8 mouse cellular contexts compared by ENCODE assay signal in the genomic region with DNA sequence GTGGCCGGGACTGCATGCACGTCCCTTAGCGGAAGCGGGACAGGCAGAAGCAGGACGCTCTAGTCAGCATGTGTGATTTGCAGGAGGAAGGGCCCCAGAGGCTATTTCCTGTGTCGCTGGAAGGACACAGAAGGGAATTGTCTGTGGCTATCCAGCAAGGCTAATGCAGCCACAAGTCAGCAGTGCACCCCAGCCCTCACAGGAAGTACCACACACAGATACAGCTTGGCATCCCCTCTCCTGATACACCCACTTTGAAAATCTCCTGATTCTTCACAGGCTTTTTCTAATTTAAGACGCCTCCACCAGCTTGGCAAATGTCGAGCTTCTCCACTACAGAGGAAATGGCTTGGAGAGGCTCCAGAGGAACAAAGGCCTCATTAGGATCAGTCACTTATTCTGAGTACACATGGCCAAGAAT.
DNase-seq lines count a peak whose midpoint lies in the region; ATAC-seq and TF ChIP-seq lines count a peak whose summit lies in the region.

No protein-coding gene starts in this region.

- TF ChIP-seq POLR2A in bone marrow macrophage, adult 2 months (IDR thresholded peaks at IDR 0.05; ENCODE audit: borderline replicate concordance, low read depth, low read length), result no peak

- no peaks in the 10 kb centered on the region for H3K27me3 ChIP-seq in hindbrain, embryonic 10.5 days (ENCODE audit: insufficient read depth, poor library complexity, severe bottlenecking)
- H3K27me3 ChIP-seq in liver, embryonic 14.5 days (ENCODE audit: control insufficient read depth, insufficient read depth, low read length), result no peaks in the 10 kb centered on the region
- no peaks in the 10 kb centered on the region for H3K27me3 ChIP-seq in neural tube, embryonic 12.5 days (replicated peaks)

- no peak for TF ChIP-seq EP300 in liver, embryonic 14.5 days (IDR thresholded peaks at IDR 0.05; ENCODE audit: low read depth)

- H3K4me2 ChIP-seq in liver, embryonic 14.5 days (ENCODE audit: low read depth), result peak overlapping the region; percentile 66
- H3K4me2 ChIP-seq in neural tube, embryonic 12.5 days (replicated peaks), result 0 out of 2 replicates have a peak overlapping the region, but pooled peaks have one; percentile 22

- peak overlapping the region; percentile 68 for H3K9ac ChIP-seq in liver, embryonic 14.5 days (replicated peaks)
- H3K9ac ChIP-seq in neural tube, embryonic 12.5 days, result no peak overlapping the region

- peak; percentile 50 to 78 for DNase-seq in frontal cortex, adult 2 months (ENCODE audit: extremely low spot score in 1 of 2, low spot score in 1 of 2)
- peak; percentile 36 for DNase-seq in hindbrain, embryonic 10.5 days (ENCODE audit: low spot score)
- peak; percentile 47 to 76 for DNase-seq in layer of hippocampus, adult 18-20 months (ENCODE audit: low spot score in 2 of 2)
- DNase-seq in liver, embryonic 14.5 days (ENCODE audit: low read depth in 3 of 3, low spot score in 3 of 3), result no peak

- H3K4me1 ChIP-seq in bone marrow macrophage, adult 2 months (ENCODE audit: control insufficient read depth, insufficient read depth, low read length), result peaks cover 30% of the 10 kb centered on the region
- H3K4me1 ChIP-seq in hindbrain, embryonic 10.5 days (replicated peaks), result peaks cover 21% of the 10 kb centered on the region
- peaks cover 45 to 57% of the 10 kb centered on the region in 2 experiments for H3K4me1 ChIP-seq in liver, embryonic 14.5 days (replicated peaks; ENCODE audit: control insufficient read depth in 2 of 2, insufficient read depth in 2 of 2, low read length in 1 of 2)
- peaks cover 10% of the 10 kb centered on the region; the same call in 1 of the 2 replicates for H3K4me1 ChIP-seq in neural tube, embryonic 12.5 days

- no peak for TF ChIP-seq CTCF in bone marrow macrophage, adult 2 months (IDR thresholded peaks at IDR 0.05; ENCODE audit: low read depth, low read length)
- TF ChIP-seq CTCF in liver, embryonic 14.5 days (IDR thresholded peaks at IDR 0.05; ENCODE audit: low read depth), result no peak

- peak overlapping the region; percentile 89 for H3K27ac ChIP-seq in bone marrow macrophage, adult 2 months (ENCODE audit: insufficient read depth, low read depth, low read length)
- peak overlapping the region; percentile 69 for H3K27ac ChIP-seq in hindbrain, embryonic 10.5 days
- peak overlapping the region; percentile 99 for H3K27ac ChIP-seq in liver, embryonic 14.5 days
- no peak overlapping the region for H3K27ac ChIP-seq in neural tube, embryonic 12.5 days

- peak; percentile 25 for ATAC-seq in CD4-positive, CD25-positive, alpha-beta regulatory T cell, adult 4 months
- ATAC-seq in liver, embryonic 14.5 days (ENCODE audit: insufficient read depth), result no peak
- ATAC-seq in neural tube, embryonic 12.5 days (ENCODE audit: low FRiP score, low read depth), result peak; percentile 39; the same call in 1 of the 2 replicates
- no peak for ATAC-seq in erythroid progenitor cell, adult 5-6 weeks (replicated peaks; ENCODE audit: low FRiP score, poor library complexity, severe bottlenecking)

- no peaks in the 10 kb centered on the region for H3K36me3 ChIP-seq in hindbrain, embryonic 10.5 days
- H3K36me3 ChIP-seq in liver, embryonic 14.5 days (replicated peaks; ENCODE audit: control insufficient read depth, insufficient read depth, low read depth), result no peaks in the 10 kb centered on the region
- H3K36me3 ChIP-seq in neural tube, embryonic 12.5 days, result no peaks in the 10 kb centered on the region

- WGBS in hindbrain, embryonic 10.5 days, result 46% methylated on average over 8 of the region's 8 CpGs
- WGBS in liver, embryonic 14.5 days (ENCODE audit: insufficient replicate concordance), result 12% methylated on average over 8 of the region's 8 CpGs
- WGBS in neural tube, embryonic 12.5 days, result 27% methylated on average over 8 of the region's 8 CpGs

- H3K4me3 ChIP-seq in bone marrow macrophage, adult 2 months (ENCODE audit: insufficient read depth, low read length), result peak overlapping the region; percentile 25; the same call in 1 of the 2 replicates
- H3K4me3 ChIP-seq in hindbrain, embryonic 10.5 days, result no peak overlapping the region
- H3K4me3 ChIP-seq in liver, embryonic 14.5 days (ENCODE audit: insufficient read depth in 1 of 2, low read depth in 2 of 2, low read length in 2 of 2), result no peak overlapping the region
- no peak overlapping the region for H3K4me3 ChIP-seq in neural tube, embryonic 12.5 days

- H3K9me3 ChIP-seq in hindbrain, embryonic 10.5 days, result no peaks in the 10 kb centered on the region
- no peaks in the 10 kb centered on the region for H3K9me3 ChIP-seq in liver, embryonic 14.5 days (ENCODE audit: control insufficient read depth, low read length)
- H3K9me3 ChIP-seq in neural tube, embryonic 12.5 days, result no peaks in the 10 kb centered on the region

Comparison
In these comparisons a context has a peak if more than half of its experiments do, and no peak if none do; other contexts are left out.
1. ATAC-seq: peak in CD4-positive, CD25-positive, alpha-beta regulatory T cell, adult 4 months (single experiment) and neural tube, embryonic 12.5 days (single experiment); none in liver, embryonic 14.5 days (single experiment) and erythroid progenitor cell, adult 5-6 weeks (single experiment).
2. DNase-seq: peak in frontal cortex, adult 2 months (2 of 2), hindbrain, embryonic 10.5 days (single experiment) and layer of hippocampus, adult 18-20 months (2 of 2); none in liver, embryonic 14.5 days (0 of 3).